Mouse (Mus musculus) testis, adult 2 months (tissue): Measurements from ENCODE around the gene Zfp82.

ENCODE experiments used
- CTCF ChIP-seq: fragments of 200-500 bp; IDR thresholded peaks from 2 replicates; pipeline ENCODE4 v1.5.1; 2012; ENCODE audit warnings: low read depth, mild to moderate bottlenecking, inconsistent platforms, low read length, moderate library complexity; ENCODE audit not compliant: control insufficient read depth, insufficient read depth, insufficient replicate concordance
- POLR2A ChIP-seq: fragments of 200-500 bp; IDR thresholded peaks from 2 replicates; pipeline ENCODE4 v1.6.1; 2012; ENCODE audit warnings: low read depth, mild to moderate bottlenecking, inconsistent platforms, low read length, moderate library complexity; ENCODE audit not compliant: control insufficient read depth

DNA sequence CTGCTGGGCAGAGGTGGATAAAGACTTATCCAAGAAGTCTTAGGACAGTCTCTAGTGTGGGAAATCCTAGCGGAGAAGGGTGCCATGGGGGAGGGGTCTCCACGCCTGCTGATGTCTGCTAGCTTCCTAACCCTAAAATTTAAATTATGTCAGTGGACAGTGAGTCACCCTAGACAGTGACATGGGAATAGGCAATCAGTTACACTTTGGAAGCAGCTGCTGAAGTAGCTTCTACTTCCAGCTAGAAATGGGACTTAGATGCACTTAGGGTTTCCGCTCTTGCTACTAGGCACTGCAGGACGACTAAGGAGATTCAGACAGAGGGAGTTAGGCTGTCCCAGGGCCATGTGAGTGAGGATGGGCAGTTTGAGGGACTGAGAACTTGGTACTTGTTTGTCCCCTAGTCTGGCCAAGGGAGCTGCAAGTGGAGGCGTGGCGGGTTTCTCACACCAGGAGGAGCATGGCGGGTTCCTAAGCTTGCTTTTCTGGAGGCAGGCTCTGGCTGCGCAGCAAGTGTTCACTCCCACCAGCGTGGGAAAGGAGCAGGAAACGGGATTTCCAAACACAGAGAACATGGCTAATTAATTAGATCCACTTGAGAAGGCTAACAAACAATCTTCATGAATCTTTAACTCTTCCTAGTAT, 62.0 kb downstream of the Zfp82 start:
- TF ChIP-seq POLR2A: no peak
- TF ChIP-seq CTCF: no peak
